Mouse (Mus musculus): Measurements from ENCODE around the gene Apoa1. TPM values are rescaled to one million over a fixed set of nuclear protein-coding genes. Genes with fewer than 3 reads are reported as not detected.

The Apoa1 gene
- polyA plus RNA-seq, 1 experiment from 2014 or later = 28,927 TPM

- Histone ChIP-seq H3K4me2 (replicated peaks; ENCODE audit: low read depth) (no peak overlapping the region; the same call in 1 of the 2 replicates), H3K36me3 (ENCODE audit: control insufficient read depth, insufficient read depth) (peaks cover 28% of the 10 kb centered on the region), H3K4me3 (ENCODE audit: low read depth, low read length) (no peak overlapping the region; the same call in 1 of the 2 replicates), H3K27me3 (replicated peaks; ENCODE audit: control insufficient read depth, insufficient read depth, low read length) (no peaks in the 10 kb centered on the region; the same call in 1 of the 2 replicates), H3K27ac (ENCODE audit: low read depth, low read length) (no peak overlapping the region), H3K9ac (ENCODE audit: low read depth, low read length) (no peak overlapping the region), H3K4me1 (replicated peaks; ENCODE audit: control insufficient read depth, insufficient read depth, low read length) (no peaks in the 10 kb centered on the region), H3K9me3 (ENCODE audit: control insufficient read depth) (no peaks in the 10 kb centered on the region)
- no peak for TF ChIP-seq CTCF (IDR thresholded peaks at IDR 0.05; ENCODE audit: low read depth)
- ATAC-seq = no peak
- 77% methylated on average over 9 of the region's 9 CpGs for WGBS
Observed at GRCm38 (mm10) chr9:46272070-46272469, 43.7 kb downstream of the Apoa1 start.

- WGBS = 6% methylated on average over 45 of the region's 45 CpGs
- H3K27me3 ChIP-seq (replicated peaks; ENCODE audit: control insufficient read depth, insufficient read depth, low read length) = no peaks in the 10 kb centered on the region; the same call in 1 of the 2 replicates
- peak within 1 kb of the TSS; percentile 76 for H3K4me2 ChIP-seq (replicated peaks; ENCODE audit: low read depth)
- H3K9ac ChIP-seq (ENCODE audit: low read depth, low read length) = peak within 1 kb of the TSS; percentile 72
- H3K4me1 ChIP-seq (replicated peaks; ENCODE audit: control insufficient read depth, insufficient read depth, low read length) = no peaks in the 10 kb centered on the region
- H3K4me3 ChIP-seq (ENCODE audit: low read depth, low read length) = peak within 1 kb of the TSS; percentile 86
- no peaks in the 10 kb centered on the region for H3K9me3 ChIP-seq (ENCODE audit: control insufficient read depth)
- peak; percentile 68 for TF ChIP-seq CTCF (IDR thresholded peaks at IDR 0.05; ENCODE audit: low read depth)
- peaks cover 36% of the 10 kb centered on the region for H3K36me3 ChIP-seq (ENCODE audit: control insufficient read depth, insufficient read depth)
- peak; percentile 91 for ATAC-seq
- H3K27ac ChIP-seq (ENCODE audit: low read depth, low read length) = 0 out of 2 replicates have a peak within 1 kb of the TSS, but pooled peaks have one; percentile 28
Observed at GRCm38 (mm10) chr9:46272677-46273454, 44.5 kb downstream of the Apoa1 start, which contains the start of gene Zpr1. Gene Zpr1, plus strand, starts transcription at chr9:46273064.

- H3K4me1 ChIP-seq (replicated peaks; ENCODE audit: control insufficient read depth, insufficient read depth, low read length) = no peaks in the 10 kb centered on the region
- H3K36me3 ChIP-seq (ENCODE audit: control insufficient read depth, insufficient read depth) = peaks cover 44% of the 10 kb centered on the region
- 94% methylated on average over 9 of the region's 9 CpGs for WGBS
- H3K9ac ChIP-seq (ENCODE audit: low read depth, low read length) = no peak overlapping the region
- TF ChIP-seq CTCF (IDR thresholded peaks at IDR 0.05; ENCODE audit: low read depth) = no peak
- H3K9me3 ChIP-seq (ENCODE audit: control insufficient read depth) = no peaks in the 10 kb centered on the region
- no peak overlapping the region for H3K4me3 ChIP-seq (ENCODE audit: low read depth, low read length)
- H3K4me2 ChIP-seq (replicated peaks; ENCODE audit: low read depth) = no peak overlapping the region
- no peak for ATAC-seq
- H3K27me3 ChIP-seq (replicated peaks; ENCODE audit: control insufficient read depth, insufficient read depth, low read length) = no peaks in the 10 kb centered on the region; the same call in 1 of the 2 replicates
- no peak overlapping the region for H3K27ac ChIP-seq (ENCODE audit: low read depth, low read length)
Observed at GRCm38 (mm10) chr9:46274494-46274893, 46.1 kb downstream of the Apoa1 start.

Other genes starting within 250 kb of the Apoa1 start
- 78.1 and 78.2 TPM in 2 replicates for gene Pafah1b2, start 215.9 kb upstream of the Apoa1 start, polyA plus RNA-seq (2015; fragmentation: Nextera tagmentation; extraction: Ambion mirVana)
- 7.4 and 10.0 TPM in 2 replicates for gene Sik3, start 215.8 kb upstream of the Apoa1 start, polyA plus RNA-seq (2015; fragmentation: Nextera tagmentation; extraction: Ambion mirVana)
- gene Apoc3, start 7.1 kb downstream of the Apoa1 start, polyA plus RNA-seq (2015; fragmentation: Nextera tagmentation; extraction: Ambion mirVana) = 8,073 and 8,903 TPM in 2 replicates
- 27,935 and 31,935 TPM in 2 replicates for gene Apoa4, start 12.1 kb downstream of the Apoa1 start, polyA plus RNA-seq (2015; fragmentation: Nextera tagmentation; extraction: Ambion mirVana)
- 0.56 and 0.64 TPM in 2 replicates for gene Apoa5, start 40.1 kb downstream of the Apoa1 start, polyA plus RNA-seq (2015; fragmentation: Nextera tagmentation; extraction: Ambion mirVana)
- 21.6 and 24.4 TPM in 2 replicates for gene Zpr1, start 44.5 kb downstream of the Apoa1 start, polyA plus RNA-seq (2015; fragmentation: Nextera tagmentation; extraction: Ambion mirVana)
- 6.4 and 8.0 TPM in 2 replicates for gene Bud13, start 54.4 kb downstream of the Apoa1 start, polyA plus RNA-seq (2015; fragmentation: Nextera tagmentation; extraction: Ambion mirVana)
- not detected in 2 replicates for gene 4931429L15Rik, start 91.4 kb downstream of the Apoa1 start, polyA plus RNA-seq (2015; fragmentation: Nextera tagmentation; extraction: Ambion mirVana)

Measured in intestine, postnatal 0 days (tissue).